Mouse (Mus musculus): ENCODE measurements around the gene Slc1a1. TPM values are rescaled to one million over a fixed set of nuclear protein-coding genes. Genes with fewer than 3 reads are reported as not detected.
A peak's percentile ranks its signal among the peaks of the same experiment; 100 is the strongest.

Gene Slc1a1
- 48.0 and 53.7 TPM in 2 replicates for polyA plus RNA-seq (2015; fragmentation: Nextera tagmentation; extraction: Ambion mirVana)

- Histone ChIP-seq H3K36me3 (ENCODE audit: control insufficient read depth, insufficient read depth, low read length) (no peaks in the 10 kb centered on the region), H3K4me2 (ENCODE audit: low read length) (peak within 1 kb of the TSS; percentile 63), H3K4me3 (ENCODE audit: low read length) (peak within 1 kb of the TSS; percentile 70), H3K9me3 (ENCODE audit: control insufficient read depth, low read length) (no peaks in the 10 kb centered on the region), H3K9ac (ENCODE audit: low read depth, low read length) (peak within 1 kb of the TSS; percentile 80), H3K4me1 (ENCODE audit: control insufficient read depth, insufficient read depth, low read depth, low read length) (peaks cover 10% of the 10 kb centered on the region), H3K27me3 (replicated peaks; ENCODE audit: control insufficient read depth, insufficient read depth, low read length) (no peaks in the 10 kb centered on the region), H3K27ac (ENCODE audit: low read depth, low read length) (peak within 1 kb of the TSS; percentile 81)
- under 1% methylated on average over 51 of the region's 68 CpGs for WGBS
- peak; percentile 93 for ATAC-seq
Observed at GRCm38 (mm10) chr19:28834798-28835499, at the start of gene Slc1a1. TSS of gene Slc1a1 (plus strand) at chr19:28835049.

GRCm38 (mm10) chr19:28790196-28790595 is 44.7 kb upstream of the Slc1a1 start:
- Histone ChIP-seq H3K4me2 (ENCODE audit: low read length) (no peak overlapping the region), H3K9ac (ENCODE audit: low read depth, low read length) (no peak overlapping the region), H3K4me3 (ENCODE audit: low read length) (no peak overlapping the region), H3K36me3 (ENCODE audit: control insufficient read depth, insufficient read depth, low read length) (no peaks in the 10 kb centered on the region), H3K9me3 (ENCODE audit: control insufficient read depth, low read length) (no peaks in the 10 kb centered on the region), H3K4me1 (ENCODE audit: control insufficient read depth, insufficient read depth, low read depth, low read length) (no peaks in the 10 kb centered on the region), H3K27ac (ENCODE audit: low read depth, low read length) (no peak overlapping the region), H3K27me3 (replicated peaks; ENCODE audit: control insufficient read depth, insufficient read depth, low read length) (no peaks in the 10 kb centered on the region)
- ATAC-seq, result no peak
- WGBS, result 76% methylated on average over 1 of the region's 1 CpGs

GRCm38 (mm10) chr19:28793307-28793706 is 41.5 kb upstream of the Slc1a1 start:
- WGBS, result 82% methylated on average over 2 of the region's 2 CpGs
- Histone ChIP-seq H3K4me3 (ENCODE audit: low read length) (no peak overlapping the region), H3K9me3 (ENCODE audit: control insufficient read depth, low read length) (no peaks in the 10 kb centered on the region), H3K4me2 (ENCODE audit: low read length) (no peak overlapping the region), H3K36me3 (ENCODE audit: control insufficient read depth, insufficient read depth, low read length) (no peaks in the 10 kb centered on the region), H3K27ac (ENCODE audit: low read depth, low read length) (no peak overlapping the region), H3K9ac (ENCODE audit: low read depth, low read length) (no peak overlapping the region), H3K27me3 (replicated peaks; ENCODE audit: control insufficient read depth, insufficient read depth, low read length) (no peaks in the 10 kb centered on the region), H3K4me1 (ENCODE audit: control insufficient read depth, insufficient read depth, low read depth, low read length) (no peaks in the 10 kb centered on the region)
- no peak for ATAC-seq

- 50% methylated on average over 5 of the region's 5 CpGs for WGBS
- Histone ChIP-seq H3K4me3 (ENCODE audit: low read length) (no peak overlapping the region), H3K9me3 (ENCODE audit: control insufficient read depth, low read length) (no peaks in the 10 kb centered on the region), H3K36me3 (ENCODE audit: control insufficient read depth, insufficient read depth, low read length) (no peaks in the 10 kb centered on the region), H3K9ac (ENCODE audit: low read depth, low read length) (no peak overlapping the region), H3K27me3 (replicated peaks; ENCODE audit: control insufficient read depth, insufficient read depth, low read length) (no peaks in the 10 kb centered on the region), H3K4me1 (ENCODE audit: control insufficient read depth, insufficient read depth, low read depth, low read length) (no peaks in the 10 kb centered on the region), H3K4me2 (ENCODE audit: low read length) (no peak overlapping the region), H3K27ac (ENCODE audit: low read depth, low read length) (no peak overlapping the region)
- ATAC-seq, result no peak
Observed at GRCm38 (mm10) chr19:28796146-28796848, 38.6 kb upstream of the Slc1a1 start.

- Histone ChIP-seq H3K4me1 (ENCODE audit: control insufficient read depth, insufficient read depth, low read depth, low read length) (no peaks in the 10 kb centered on the region), H3K36me3 (ENCODE audit: control insufficient read depth, insufficient read depth, low read length) (no peaks in the 10 kb centered on the region), H3K9ac (ENCODE audit: low read depth, low read length) (no peak overlapping the region), H3K4me2 (ENCODE audit: low read length) (no peak overlapping the region), H3K4me3 (ENCODE audit: low read length) (no peak overlapping the region), H3K9me3 (ENCODE audit: control insufficient read depth, low read length) (no peaks in the 10 kb centered on the region), H3K27ac (ENCODE audit: low read depth, low read length) (no peak overlapping the region), H3K27me3 (replicated peaks; ENCODE audit: control insufficient read depth, insufficient read depth, low read length) (no peaks in the 10 kb centered on the region)
- 70% methylated on average over 1 of the region's 1 CpGs for WGBS
- no peak for ATAC-seq
Observed at GRCm38 (mm10) chr19:28796966-28797365, 37.9 kb upstream of the Slc1a1 start.

GRCm38 (mm10) chr19:28797611-28798010 is 37.2 kb upstream of the Slc1a1 start:
- H3K27me3 ChIP-seq (replicated peaks; ENCODE audit: control insufficient read depth, insufficient read depth, low read length), result no peaks in the 10 kb centered on the region
- H3K9me3 ChIP-seq (ENCODE audit: control insufficient read depth, low read length), result no peaks in the 10 kb centered on the region
- H3K27ac ChIP-seq (ENCODE audit: low read depth, low read length), result no peak overlapping the region
- 84% methylated on average over 6 of the region's 6 CpGs for WGBS
- H3K4me1 ChIP-seq (ENCODE audit: control insufficient read depth, insufficient read depth, low read depth, low read length), result no peaks in the 10 kb centered on the region
- no peak overlapping the region for H3K4me2 ChIP-seq (ENCODE audit: low read length)
- no peak overlapping the region for H3K4me3 ChIP-seq (ENCODE audit: low read length)
- no peak overlapping the region for H3K9ac ChIP-seq (ENCODE audit: low read depth, low read length)
- no peaks in the 10 kb centered on the region for H3K36me3 ChIP-seq (ENCODE audit: control insufficient read depth, insufficient read depth, low read length)
- ATAC-seq, result no peak

GRCm38 (mm10) chr19:28800448-28800847 is 34.4 kb upstream of the Slc1a1 start:
- Histone ChIP-seq H3K27ac (ENCODE audit: low read depth, low read length) (peak overlapping the region; percentile 42; the same call in 1 of the 2 replicates), H3K36me3 (ENCODE audit: control insufficient read depth, insufficient read depth, low read length) (no peaks in the 10 kb centered on the region), H3K4me1 (ENCODE audit: control insufficient read depth, insufficient read depth, low read depth, low read length) (no peaks in the 10 kb centered on the region), H3K4me2 (ENCODE audit: low read length) (no peak overlapping the region), H3K4me3 (ENCODE audit: low read length) (no peak overlapping the region), H3K27me3 (replicated peaks; ENCODE audit: control insufficient read depth, insufficient read depth, low read length) (no peaks in the 10 kb centered on the region), H3K9ac (ENCODE audit: low read depth, low read length) (no peak overlapping the region), H3K9me3 (ENCODE audit: control insufficient read depth, low read length) (no peaks in the 10 kb centered on the region)
- 33% methylated on average over 6 of the region's 6 CpGs for WGBS
- peak; percentile 69 for ATAC-seq

- no peak for ATAC-seq
- Histone ChIP-seq H3K27me3 (replicated peaks; ENCODE audit: control insufficient read depth, insufficient read depth, low read length) (no peaks in the 10 kb centered on the region), H3K4me1 (ENCODE audit: control insufficient read depth, insufficient read depth, low read depth, low read length) (no peaks in the 10 kb centered on the region), H3K9me3 (ENCODE audit: control insufficient read depth, low read length) (no peaks in the 10 kb centered on the region), H3K27ac (ENCODE audit: low read depth, low read length) (no peak overlapping the region), H3K4me2 (ENCODE audit: low read length) (no peak overlapping the region), H3K9ac (ENCODE audit: low read depth, low read length) (no peak overlapping the region), H3K4me3 (ENCODE audit: low read length) (no peak overlapping the region), H3K36me3 (ENCODE audit: control insufficient read depth, insufficient read depth, low read length) (no peaks in the 10 kb centered on the region)
- 88% methylated on average over 6 of the region's 6 CpGs for WGBS
Observed at GRCm38 (mm10) chr19:28806276-28806675, 28.6 kb upstream of the Slc1a1 start.

GRCm38 (mm10) chr19:28806821-28807496 is 27.9 kb upstream of the Slc1a1 start:
- Histone ChIP-seq H3K4me3 (ENCODE audit: low read length) (no peak overlapping the region), H3K27me3 (replicated peaks; ENCODE audit: control insufficient read depth, insufficient read depth, low read length) (no peaks in the 10 kb centered on the region), H3K4me1 (ENCODE audit: control insufficient read depth, insufficient read depth, low read depth, low read length) (no peaks in the 10 kb centered on the region), H3K9me3 (ENCODE audit: control insufficient read depth, low read length) (no peaks in the 10 kb centered on the region), H3K4me2 (ENCODE audit: low read length) (no peak overlapping the region), H3K27ac (ENCODE audit: low read depth, low read length) (no peak overlapping the region), H3K9ac (ENCODE audit: low read depth, low read length) (no peak overlapping the region), H3K36me3 (ENCODE audit: control insufficient read depth, insufficient read depth, low read length) (no peaks in the 10 kb centered on the region)
- ATAC-seq, result no peak
- 92% methylated on average over 11 of the region's 11 CpGs for WGBS

Measured in hindbrain, embryonic 16.5 days (tissue).